Comparison of ENCODE assay signal across 8 mouse cellular contexts in the genomic region with DNA sequence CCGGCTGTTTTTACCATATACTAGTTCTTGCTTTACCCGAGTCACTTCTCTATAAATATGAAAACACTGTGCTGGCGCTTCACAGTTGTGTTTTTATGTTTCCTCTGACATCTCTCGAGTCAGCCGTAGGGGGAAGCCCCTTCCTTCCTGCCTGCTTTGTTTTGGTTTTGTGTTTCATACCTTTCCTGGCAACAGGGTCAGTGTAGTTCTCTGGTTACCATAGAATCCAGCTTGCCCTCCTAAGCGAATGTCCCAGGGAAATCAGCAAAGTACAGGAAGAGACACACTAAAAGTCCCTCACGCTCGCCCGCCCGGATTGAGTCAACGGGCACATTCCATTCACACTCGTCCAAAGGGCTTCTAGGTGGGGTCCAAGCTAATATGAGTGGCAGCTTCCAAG.
DNase-seq lines count a peak whose midpoint lies in the region; ATAC-seq lines count a peak whose summit lies in the region.

No protein-coding gene starts in this region.

- H3K4me2 ChIP-seq in hindbrain, embryonic 15.5 days = peak overlapping the region; percentile 21
- peak overlapping the region; percentile 12; the same call in 1 of the 2 replicates for H3K4me2 ChIP-seq in liver, embryonic 11.5 days
- peak overlapping the region; percentile 14; the same call in 1 of the 2 replicates for H3K4me2 ChIP-seq in neural tube, embryonic 14.5 days (ENCODE audit: low read depth, low read length)
- H3K4me2 ChIP-seq in forebrain, embryonic 13.5 days = no peak overlapping the region

- H3K27ac ChIP-seq in hindbrain, embryonic 15.5 days (replicated peaks) = no peak overlapping the region
- H3K27ac ChIP-seq in liver, embryonic 11.5 days (ENCODE audit: low read depth, low read length) = no peak overlapping the region
- H3K27ac ChIP-seq in neural tube, embryonic 14.5 days (ENCODE audit: low read depth, low read length) = no peak overlapping the region
- no peak overlapping the region for H3K27ac ChIP-seq in forebrain, embryonic 13.5 days

- no peaks in the 10 kb centered on the region for H3K27me3 ChIP-seq in hindbrain, embryonic 15.5 days
- no peaks in the 10 kb centered on the region for H3K27me3 ChIP-seq in liver, embryonic 11.5 days (replicated peaks; ENCODE audit: control insufficient read depth, insufficient read depth, low read length)
- H3K27me3 ChIP-seq in neural tube, embryonic 14.5 days (ENCODE audit: control insufficient read depth, insufficient read depth, low read length) = no peaks in the 10 kb centered on the region
- H3K27me3 ChIP-seq in forebrain, embryonic 13.5 days = no peaks in the 10 kb centered on the region

- no peaks in the 10 kb centered on the region for H3K9me3 ChIP-seq in hindbrain, embryonic 15.5 days
- no peaks in the 10 kb centered on the region for H3K9me3 ChIP-seq in liver, embryonic 11.5 days (ENCODE audit: control insufficient read depth, low read length)
- H3K9me3 ChIP-seq in neural tube, embryonic 14.5 days (ENCODE audit: control insufficient read depth, low read length) = no peaks in the 10 kb centered on the region
- H3K9me3 ChIP-seq in forebrain, embryonic 13.5 days (replicated peaks) = no peaks in the 10 kb centered on the region

- no peak overlapping the region for H3K9ac ChIP-seq in hindbrain, embryonic 15.5 days
- no peak overlapping the region for H3K9ac ChIP-seq in liver, embryonic 11.5 days (ENCODE audit: low read depth, low read length)
- H3K9ac ChIP-seq in neural tube, embryonic 14.5 days (replicated peaks; ENCODE audit: low read depth, low read length) = no peak overlapping the region
- H3K9ac ChIP-seq in forebrain, embryonic 13.5 days = no peak overlapping the region

- no peak overlapping the region for H3K4me3 ChIP-seq in hindbrain, embryonic 15.5 days
- H3K4me3 ChIP-seq in liver, embryonic 11.5 days (ENCODE audit: low read depth, low read length) = no peak overlapping the region
- H3K4me3 ChIP-seq in neural tube, embryonic 14.5 days (ENCODE audit: low read depth, low read length) = no peak overlapping the region
- no peak overlapping the region for H3K4me3 ChIP-seq in forebrain, embryonic 13.5 days

- 52% methylated on average over 12 of the region's 12 CpGs for WGBS in hindbrain, embryonic 15.5 days
- WGBS in liver, embryonic 11.5 days = 32% methylated on average over 12 of the region's 12 CpGs
- WGBS in neural tube, embryonic 14.5 days = 50% methylated on average over 12 of the region's 12 CpGs
- WGBS in forebrain, embryonic 13.5 days = 68% methylated on average over 12 of the region's 12 CpGs

- H3K36me3 ChIP-seq in hindbrain, embryonic 15.5 days = no peaks in the 10 kb centered on the region
- no peaks in the 10 kb centered on the region for H3K36me3 ChIP-seq in liver, embryonic 11.5 days (ENCODE audit: control insufficient read depth, insufficient read depth, low read length)
- no peaks in the 10 kb centered on the region for H3K36me3 ChIP-seq in neural tube, embryonic 14.5 days (ENCODE audit: control insufficient read depth, insufficient read depth, low read length)
- no peaks in the 10 kb centered on the region for H3K36me3 ChIP-seq in forebrain, embryonic 13.5 days (ENCODE audit: poor library complexity, severe bottlenecking)

- ATAC-seq in hindbrain, embryonic 15.5 days (ENCODE audit: low FRiP score, low read depth) = no peak
- 0 out of 2 replicates have a peak, but pooled peaks have one; percentile 23 for ATAC-seq in liver, embryonic 11.5 days (replicated peaks; ENCODE audit: low FRiP score)
- ATAC-seq in neural tube, embryonic 14.5 days (ENCODE audit: low read depth) = no peak
- ATAC-seq in forebrain, embryonic 13.5 days = no peak

- DNase-seq in retina, embryonic 14.5 days (ENCODE audit: low spot score) = peak; percentile 2
- DNase-seq in retina, postnatal 1 day = no peak
- peak; percentile 8 to 16 for DNase-seq in gastrocnemius, adult 8-10 months (ENCODE audit: low spot score in 2 of 2)
- no peak for DNase-seq in liver, embryonic 11.5 days (ENCODE audit: low spot score)
- no peak for DNase-seq in right cerebral cortex, postnatal 10 days (ENCODE audit: low spot score in 2 of 2)

- H3K4me1 ChIP-seq in hindbrain, embryonic 15.5 days (replicated peaks) = no peaks in the 10 kb centered on the region
- no peaks in the 10 kb centered on the region for H3K4me1 ChIP-seq in liver, embryonic 11.5 days (replicated peaks; ENCODE audit: control insufficient read depth, insufficient read depth, low read length)
- H3K4me1 ChIP-seq in neural tube, embryonic 14.5 days (ENCODE audit: control insufficient read depth, insufficient read depth, low read length) = no peaks in the 10 kb centered on the region
- H3K4me1 ChIP-seq in forebrain, embryonic 13.5 days = no peaks in the 10 kb centered on the region

Comparison
In these comparisons a context has a peak if more than half of its experiments do, and no peak if none do; other contexts are left out.
1. DNase-seq: peak in retina, embryonic 14.5 days (single experiment) and gastrocnemius, adult 8-10 months (2 of 2); none in retina, postnatal 1 day (single experiment), liver, embryonic 11.5 days (single experiment) and right cerebral cortex, postnatal 10 days (0 of 2).